Mouse (Mus musculus) neural tube, embryonic 14.5 days (tissue): ENCODE data around the gene Ints7. TPM values are rescaled to one million over a fixed set of nuclear protein-coding genes. Genes with fewer than 3 reads are reported as not detected.

ENCODE experiments used
- ATAC-seq: fragments of 200-750 bp; cut with Nextera tagmentation; 2 replicates; pipeline ENCODE4 v1.8.0; 2017; ENCODE audit warnings: low read depth, mild to moderate bottlenecking, moderate TSS enrichment, moderate library complexity
- H3K27ac ChIP-seq: fragments of 300-500 bp; sonication (generic); 2 replicates; pipeline ENCODE4 v1.5.1; 2014; ENCODE audit warnings: low read depth, mild to moderate bottlenecking, control low read depth, low read length, moderate library complexity, mixed read lengths
- H3K27me3 ChIP-seq: fragments of 300-500 bp; sonication (generic); 2 replicates; pipeline ENCODE4 v1.6.1; 2014; ENCODE audit warnings: low read length; ENCODE audit not compliant: control insufficient read depth, insufficient read depth
- H3K36me3 ChIP-seq: fragments of 300-500 bp; sonication (generic); 2 replicates; pipeline ENCODE4 v1.6.1; 2014; ENCODE audit warnings: low read length, mixed read lengths; ENCODE audit not compliant: control insufficient read depth, insufficient read depth
- H3K4me1 ChIP-seq: fragments of 300-500 bp; sonication (generic); 2 replicates; pipeline ENCODE4 v1.6.1; 2014; ENCODE audit warnings: low read length; ENCODE audit not compliant: control insufficient read depth, insufficient read depth
- H3K4me2 ChIP-seq: fragments of 300-500 bp; sonication (generic); 2 replicates; pipeline ENCODE4 v1.6.1; 2014; ENCODE audit warnings: mild to moderate bottlenecking, low read depth, low read length, control low read depth
- H3K4me3 ChIP-seq: fragments of 300-500 bp; sonication (generic); 2 replicates; pipeline ENCODE4 v1.5.1; 2014; ENCODE audit warnings: low read depth, low read length, control low read depth, mixed read lengths
- H3K9ac ChIP-seq: fragments of 300-500 bp; sonication (generic); replicated peaks from 2 replicates; pipeline ENCODE4 v1.6.1; 2014; ENCODE audit warnings: low read depth, mild to moderate bottlenecking, control low read depth, low read length, mixed read lengths
- H3K9me3 ChIP-seq: fragments of 300-500 bp; sonication (generic); 2 replicates; pipeline ENCODE4 v1.6.1; 2016; ENCODE audit warnings: low read length; ENCODE audit not compliant: control insufficient read depth
- WGBS: fragments of 180-500 bp; shearing (Covaris S2); extraction: QIAGEN DNeasy Blood & Tissue Kit; methylation state at CpG from one replicate; pipeline ENCODE4 v1.1.7; 2014; 5-methylcytosine and 5-hydroxymethylcytosine counted together
- polyA plus RNA-seq: library from polyadenylated mRNA; unstranded; fragments of >200 nt; fragmentation: Nextera tagmentation; extraction: Ambion mirVana; gene quantifications from 2 replicates; pipeline ENCODE4 v1.2.1, GENCODE M21; 2014

Gene Ints7
- polyA plus RNA-seq, 1 experiment from 2014 or later, result 37.6 TPM

GRCm38 (mm10) chr1:191632511-191633095 is 57.2 kb downstream of the Ints7 start:
- Histone ChIP-seq H3K27ac (no peak overlapping the region), H3K4me3 (no peak overlapping the region), H3K4me1 (no peaks in the 10 kb centered on the region), H3K9me3 (no peaks in the 10 kb centered on the region), H3K27me3 (no peaks in the 10 kb centered on the region), H3K4me2 (no peak overlapping the region), H3K9ac (no peak overlapping the region), H3K36me3 (no peaks in the 10 kb centered on the region)
- 82% methylated on average over 6 of the region's 6 CpGs for WGBS
- ATAC-seq, result no peak

GRCm38 (mm10) chr1:191634116-191634515 is 58.7 kb downstream of the Ints7 start:
- Histone ChIP-seq H3K4me1 (no peaks in the 10 kb centered on the region), H3K27ac (no peak overlapping the region), H3K27me3 (no peaks in the 10 kb centered on the region), H3K9me3 (no peaks in the 10 kb centered on the region), H3K4me3 (no peak overlapping the region), H3K36me3 (no peaks in the 10 kb centered on the region), H3K4me2 (no peak overlapping the region), H3K9ac (no peak overlapping the region)
- ATAC-seq, result no peak
- WGBS, result 68% methylated on average over 2 of the region's 2 CpGs

GRCm38 (mm10) chr1:191638404-191638803 is 63.0 kb downstream of the Ints7 start:
- no peak for ATAC-seq
- H3K36me3 ChIP-seq, result no peaks in the 10 kb centered on the region
- WGBS, result 85% methylated on average over 2 of the region's 2 CpGs
- no peaks in the 10 kb centered on the region for H3K27me3 ChIP-seq
- H3K4me1 ChIP-seq, result no peaks in the 10 kb centered on the region
- no peak overlapping the region for H3K4me3 ChIP-seq
- H3K4me2 ChIP-seq, result no peak overlapping the region
- H3K9me3 ChIP-seq, result no peaks in the 10 kb centered on the region
- no peak overlapping the region for H3K9ac ChIP-seq
- no peak overlapping the region for H3K27ac ChIP-seq

GRCm38 (mm10) chr1:191639200-191639807 is 63.9 kb downstream of the Ints7 start:
- WGBS, result 67% methylated on average over 3 of the region's 3 CpGs
- H3K4me3 ChIP-seq, result no peak overlapping the region
- H3K36me3 ChIP-seq, result no peaks in the 10 kb centered on the region
- no peaks in the 10 kb centered on the region for H3K27me3 ChIP-seq
- no peak for ATAC-seq
- H3K9ac ChIP-seq, result no peak overlapping the region
- no peak overlapping the region for H3K27ac ChIP-seq
- H3K4me2 ChIP-seq, result no peak overlapping the region
- no peaks in the 10 kb centered on the region for H3K4me1 ChIP-seq
- H3K9me3 ChIP-seq, result no peaks in the 10 kb centered on the region

- H3K9ac ChIP-seq, result no peak overlapping the region
- no peak for ATAC-seq
- no peaks in the 10 kb centered on the region for H3K4me1 ChIP-seq
- H3K4me3 ChIP-seq, result no peak overlapping the region
- H3K27ac ChIP-seq, result no peak overlapping the region
- H3K27me3 ChIP-seq, result no peaks in the 10 kb centered on the region
- H3K4me2 ChIP-seq, result no peak overlapping the region
- no peaks in the 10 kb centered on the region for H3K9me3 ChIP-seq
- 94% methylated on average over 2 of the region's 2 CpGs for WGBS
- H3K36me3 ChIP-seq, result no peaks in the 10 kb centered on the region
Measured at GRCm38 (mm10) chr1:191640146-191640545, 64.7 kb downstream of the Ints7 start.

GRCm38 (mm10) chr1:191640848-191641247 is 65.4 kb downstream of the Ints7 start:
- no peaks in the 10 kb centered on the region for H3K27me3 ChIP-seq
- no peak for ATAC-seq
- 68% methylated on average over 3 of the region's 3 CpGs for WGBS
- no peaks in the 10 kb centered on the region for H3K4me1 ChIP-seq
- H3K9me3 ChIP-seq, result no peaks in the 10 kb centered on the region
- H3K36me3 ChIP-seq, result no peaks in the 10 kb centered on the region
- H3K4me3 ChIP-seq, result no peak overlapping the region
- no peak overlapping the region for H3K27ac ChIP-seq
- no peak overlapping the region for H3K9ac ChIP-seq
- H3K4me2 ChIP-seq, result no peak overlapping the region

- no peaks in the 10 kb centered on the region for H3K27me3 ChIP-seq
- no peaks in the 10 kb centered on the region for H3K4me1 ChIP-seq
- no peak for ATAC-seq
- no peak overlapping the region for H3K9ac ChIP-seq
- no peak overlapping the region for H3K27ac ChIP-seq
- no peaks in the 10 kb centered on the region for H3K36me3 ChIP-seq
- 2% methylated on average over 2 of the region's 2 CpGs for WGBS
- no peak overlapping the region for H3K4me3 ChIP-seq
- H3K9me3 ChIP-seq, result no peaks in the 10 kb centered on the region
- H3K4me2 ChIP-seq, result no peak overlapping the region
Measured at GRCm38 (mm10) chr1:191641438-191641837, 66.0 kb downstream of the Ints7 start.

GRCm38 (mm10) chr1:191642903-191643302 is 67.5 kb downstream of the Ints7 start:
- WGBS, result 72% methylated on average over 4 of the region's 4 CpGs
- Histone ChIP-seq H3K9ac (no peak overlapping the region), H3K4me1 (no peaks in the 10 kb centered on the region), H3K4me3 (no peak overlapping the region), H3K27ac (no peak overlapping the region), H3K27me3 (no peaks in the 10 kb centered on the region), H3K4me2 (no peak overlapping the region), H3K36me3 (no peaks in the 10 kb centered on the region), H3K9me3 (no peaks in the 10 kb centered on the region)
- no peak for ATAC-seq

GRCm38 (mm10) chr1:191645921-191646320 is 70.5 kb downstream of the Ints7 start:
- 62% methylated on average over 8 of the region's 8 CpGs for WGBS
- H3K27me3 ChIP-seq, result no peaks in the 10 kb centered on the region
- H3K4me2 ChIP-seq, result no peak overlapping the region
- no peak overlapping the region for H3K4me3 ChIP-seq
- H3K9me3 ChIP-seq, result no peaks in the 10 kb centered on the region
- no peaks in the 10 kb centered on the region for H3K36me3 ChIP-seq
- no peaks in the 10 kb centered on the region for H3K4me1 ChIP-seq
- H3K27ac ChIP-seq, result no peak overlapping the region
- ATAC-seq, result no peak
- no peak overlapping the region for H3K9ac ChIP-seq
